Mouse (Mus musculus) gastrocnemius, postnatal 14 days (tissue): ENCODE measurements around the gene Nol9. TPM values are rescaled to one million over a fixed set of nuclear protein-coding genes. Genes with fewer than 3 reads are reported as not detected.

Experiments
- DNase-seq: peaks from one replicate; pipeline ENCODE4 v3.0.0; 2021; ENCODE audit warnings: mixed read lengths
- intact Hi-C: fragments of 180-260 bp; cut with DNase I; formaldehyde crosslinking; loops from one replicate; pipeline ENCODE4 v1.15.1; 2025; ENCODE audit warnings: low total_unique reads
- total RNA-seq, 2 experiments: library from RNA; stranded (reverse); gene quantifications; 2 replicates each; pipeline ENCODE4 v1.2.3; 2021

The Nol9 gene
- total RNA-seq, 2 experiments from 2014 or later, result 7.7 to 9.1 TPM

GRCm38 (mm10) chr4:152083611-152084220 lies 44.6 kb downstream of the Nol9 start:
- peak; percentile 48 for DNase-seq
- intact Hi-C loops, result no loop called here

GRCm38 (mm10) chr4:152084616-152085015 lies 45.5 kb downstream of the Nol9 start:
- intact Hi-C loops, result no loop called here
- DNase-seq, result no peak

GRCm38 (mm10) chr4:152086505-152087210 lies 47.5 kb downstream of the Nol9 start:
- peak; percentile 67 for DNase-seq
- intact Hi-C loops, result no loop called here

GRCm38 (mm10) chr4:152087211-152088081 lies 48.3 kb downstream of the Nol9 start:
- no peak for DNase-seq
- intact Hi-C loops, result no loop called here

GRCm38 (mm10) chr4:152088133-152088532 lies 49.0 kb downstream of the Nol9 start:
- intact Hi-C loops, result no loop called here
- no peak for DNase-seq

GRCm38 (mm10) chr4:152088556-152089120 lies 49.5 kb downstream of the Nol9 start:
- intact Hi-C loops, result no loop called here
- no peak for DNase-seq

GRCm38 (mm10) chr4:152090191-152090590 lies 51.1 kb downstream of the Nol9 start:
- DNase-seq, result no peak
- intact Hi-C loops, result loop anchor here (5.0 kb wide), 1 partner anchor 48 kb away; no protein-coding TSS in a partner anchor

- intact Hi-C loops, result loop anchor here (5.0 kb wide), 1 partner anchor 51 kb away; no protein-coding TSS in a partner anchor
These were observed 53.7 kb downstream of the Nol9 start for GRCm38 (mm10) chr4:152092751-152093293.

GRCm38 (mm10) chr4:152094233-152094632 lies 55.1 kb downstream of the Nol9 start:
- intact Hi-C loops, result loop anchor here (5.0 kb wide), 1 partner anchor 52 kb away; no protein-coding TSS in a partner anchor

More at GRCm38 (mm10) chr4:152092751-152093293, 53.7 kb downstream of the Nol9 start:
- no peak for DNase-seq

GRCm38 (mm10) chr4:152095937-152096910 lies 57.1 kb downstream of the Nol9 start:
- intact Hi-C loops, result loop anchor here (5.0 kb wide), 1 partner anchor 119 kb away; no protein-coding TSS in a partner anchor

More at GRCm38 (mm10) chr4:152094233-152094632, 55.1 kb downstream of the Nol9 start:
- DNase-seq, result no peak

GRCm38 (mm10) chr4:152096927-152097326 lies 57.8 kb downstream of the Nol9 start:
- intact Hi-C loops, result loop anchor here (5.0 kb wide), 1 partner anchor 120 kb away; no protein-coding TSS in a partner anchor
- no peak for DNase-seq

More at GRCm38 (mm10) chr4:152095937-152096910, 57.1 kb downstream of the Nol9 start:
- DNase-seq, result peak; percentile 81

- intact Hi-C loops, result loop anchor here (5.0 kb wide), 1 partner anchor 121 kb away; no protein-coding TSS in a partner anchor
These were observed 59.0 kb downstream of the Nol9 start for GRCm38 (mm10) chr4:152097911-152098799.

GRCm38 (mm10) chr4:152100541-152100940 lies 61.4 kb downstream of the Nol9 start:
- intact Hi-C loops, result no loop called here
- no peak for DNase-seq

More at GRCm38 (mm10) chr4:152097911-152098799, 59.0 kb downstream of the Nol9 start:
- no peak for DNase-seq

GRCm38 (mm10) chr4:152101081-152101653 lies 62.0 kb downstream of the Nol9 start:
- no peak for DNase-seq
- intact Hi-C loops, result no loop called here

- intact Hi-C loops, result no loop called here
- DNase-seq, result no peak
These were observed 62.8 kb downstream of the Nol9 start for GRCm38 (mm10) chr4:152101921-152102320.

- intact Hi-C loops, result no loop called here
- peak; percentile 72 for DNase-seq
These were observed 63.9 kb downstream of the Nol9 start for GRCm38 (mm10) chr4:152103025-152103424.
